Mouse (Mus musculus) heart, embryonic 14.5 days (tissue): Measurements from ENCODE around the gene Gbp4. TPM values are rescaled to one million over a fixed set of nuclear protein-coding genes. Genes with fewer than 3 reads are reported as not detected.
"Not testable (repeated sequence)": the region's sequence is repeated elsewhere in the genome, so short reads cannot be mapped to it uniquely, and the experiment has no call there.

Source experiments
- ATAC-seq: fragments of 200-750 bp; cut with Nextera tagmentation; 2 replicates; pipeline ENCODE4 v1.8.0; 2017; ENCODE audit warnings: low read depth, moderate TSS enrichment; ENCODE audit not compliant: insufficient number of reproducible peaks, insufficient read depth, low FRiP score
- H3K27ac ChIP-seq, 2 experiments: fragments of 200-500 bp in 1 of 2; fragments of 300-500 bp in 1 of 2; sonication (generic) in 1 of 2; replicated peaks in 1 of 2; 2 replicates each; pipeline ENCODE4 v1.5.1; 2012 to 2014; ENCODE audit warnings: low read depth in 2 of 2, low read length in 2 of 2, control low read depth in 1 of 2, mild to moderate bottlenecking in 1 of 2, mixed read lengths in 1 of 2; ENCODE audit not compliant: control insufficient read depth in 1 of 2, insufficient read depth in 1 of 2
- H3K27me3 ChIP-seq: fragments of 300-500 bp; sonication (generic); 2 replicates; pipeline ENCODE4 v1.6.1; 2014; ENCODE audit warnings: mild to moderate bottlenecking, low read length, control low read depth; ENCODE audit not compliant: control insufficient read depth, insufficient read depth
- H3K36me3 ChIP-seq: fragments of 300-500 bp; sonication (generic); 2 replicates; pipeline ENCODE4 v1.6.1; 2014; ENCODE audit warnings: mild to moderate bottlenecking, control low read depth, low read length, mixed read lengths; ENCODE audit not compliant: control insufficient read depth, insufficient read depth
- H3K4me1 ChIP-seq, 2 experiments: fragments of 200-500 bp in 1 of 2; fragments of 300-500 bp in 1 of 2; sonication (generic) in 1 of 2; 2 replicates each; pipeline ENCODE4 v1.6.1; 2012 to 2014; ENCODE audit warnings: low read length in 2 of 2, control low read depth in 1 of 2, mixed read lengths in 1 of 2; ENCODE audit not compliant: control insufficient read depth in 2 of 2, insufficient read depth in 2 of 2
- H3K4me2 ChIP-seq: fragments of 300-500 bp; sonication (generic); 2 replicates; pipeline ENCODE4 v1.6.1; 2014; ENCODE audit warnings: mild to moderate bottlenecking, low read length
- H3K4me3 ChIP-seq, 2 experiments: fragments of 200-500 bp in 1 of 2; fragments of 300-500 bp in 1 of 2; sonication (generic) in 1 of 2; 2 replicates each; pipeline ENCODE4 v1.5.1; 2012 to 2014; ENCODE audit warnings: low read length in 2 of 2, mild to moderate bottlenecking in 2 of 2, control low read depth in 1 of 2, low read depth in 1 of 2, moderate library complexity in 1 of 2; ENCODE audit not compliant: control insufficient read depth in 1 of 2, insufficient read depth in 1 of 2
- H3K9ac ChIP-seq: fragments of 300-500 bp; sonication (generic); 2 replicates; pipeline ENCODE4 v1.6.1; 2014; ENCODE audit warnings: mild to moderate bottlenecking, low read length
- H3K9me3 ChIP-seq: fragments of 300-500 bp; sonication (generic); 2 replicates; pipeline ENCODE4 v1.6.1; 2016; ENCODE audit warnings: low read length, control low read depth; ENCODE audit not compliant: control insufficient read depth
- WGBS: fragments of 180-500 bp; shearing (Covaris S2); extraction: QIAGEN DNeasy Blood & Tissue Kit; methylation state at CpG from one replicate; pipeline ENCODE4 v1.1.7; 2014; 5-methylcytosine and 5-hydroxymethylcytosine counted together
- polyA plus RNA-seq: library from polyadenylated mRNA; unstranded; fragments of >200 nt; fragmentation: Nextera tagmentation; extraction: Ambion mirVana; gene quantifications from 2 replicates; pipeline ENCODE4 v1.2.1, GENCODE M21; 2014

The Gbp4 gene
- polyA plus RNA-seq, result 5.3 and 6.2 TPM in 2 replicates

DNA sequence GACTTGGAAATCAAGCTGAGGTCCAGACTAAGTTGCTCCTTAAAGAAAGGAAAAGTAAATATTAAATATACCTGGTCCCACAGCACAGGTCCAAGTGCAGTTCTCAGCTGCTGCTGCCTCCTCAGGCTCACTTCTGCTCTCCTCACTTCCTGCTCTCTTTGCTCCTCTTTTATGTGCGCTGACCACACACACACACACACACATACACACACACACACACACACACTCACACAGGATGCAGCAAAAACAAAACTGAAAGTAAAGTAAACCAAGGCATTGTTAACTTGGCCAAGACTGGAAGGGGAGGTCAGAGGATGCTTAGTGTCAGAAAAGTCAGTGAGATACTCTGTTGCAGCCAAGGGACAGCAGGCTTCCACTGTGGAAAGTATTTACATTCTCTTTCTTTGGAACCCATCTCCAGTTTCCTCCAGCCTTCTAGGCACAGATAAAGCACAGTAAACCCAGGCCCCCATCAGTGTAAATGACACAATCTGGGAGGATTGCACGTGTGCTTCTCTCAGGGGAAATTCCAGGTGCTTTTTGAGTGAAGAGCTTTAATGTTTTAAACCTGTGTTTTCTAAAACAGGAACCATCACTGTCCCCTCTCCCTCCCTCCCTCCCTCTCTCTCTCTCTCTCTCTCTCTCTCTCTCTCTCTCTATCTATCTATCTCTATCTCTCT, at the start of gene Gbp4, which contains the start of the genes Gbp9 and Gbp8:
Gene Gbp4 (minus strand): TSS at position 178 of the 680 bp plus-strand sequence.
Gene Gbp9 (minus strand): TSS at position 131 of the 680 bp plus-strand sequence.
Gene Gbp8 (minus strand): TSS at position 132 of the 680 bp plus-strand sequence.
- H3K27me3 ChIP-seq, H3K9me3 ChIP-seq, H3K4me1 ChIP-seq, ATAC-seq, H3K36me3 ChIP-seq: not testable (repeated sequence)
- 21% methylated on average over 2 of the region's 2 CpGs for WGBS
- H3K9ac ChIP-seq, result 0 out of 2 replicates have a peak within 1 kb of the TSS, but pooled peaks have one; percentile 5
- H3K4me3 ChIP-seq, result peak within 1 kb of the TSS; percentile 4 to 16; a peak in 3 of 4 replicates
- peak within 1 kb of the TSS; percentile 29; the same call in 1 of the 2 replicates for H3K4me2 ChIP-seq
- peak within 1 kb of the TSS in 1 of 2 experiments; percentile 44; a peak in 1 of 4 replicates for H3K27ac ChIP-seq

DNA sequence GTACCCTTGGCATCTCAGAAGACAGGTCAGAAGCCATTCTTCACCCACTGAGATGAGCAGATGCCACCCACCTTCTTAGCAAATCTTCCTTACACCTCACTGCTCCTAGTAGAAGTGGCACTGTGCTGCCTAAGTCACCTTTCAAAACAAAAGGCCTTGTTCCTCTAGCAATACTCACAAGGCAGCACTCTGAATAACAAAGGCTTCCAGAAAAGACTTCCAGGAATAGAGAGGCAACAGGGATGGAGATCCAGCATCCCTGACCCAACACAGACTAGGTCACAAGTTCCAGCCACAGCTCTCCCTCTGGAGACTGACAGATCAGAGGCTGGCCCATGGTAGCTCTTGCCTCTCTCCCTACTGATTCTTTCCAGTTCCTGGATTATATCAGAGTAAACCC, 42.1 kb upstream of the Gbp4 start:
- Histone ChIP-seq H3K9me3 (no peaks in the 10 kb centered on the region), H3K9ac (no peak overlapping the region), H3K4me1 (no peaks in the 10 kb centered on the region), H3K27me3 (no peaks in the 10 kb centered on the region), H3K36me3 (no peaks in the 10 kb centered on the region), H3K4me3 (no peak overlapping the region), H3K27ac (no peak overlapping the region), H3K4me2 (no peak overlapping the region)
- ATAC-seq, result no peak

DNA sequence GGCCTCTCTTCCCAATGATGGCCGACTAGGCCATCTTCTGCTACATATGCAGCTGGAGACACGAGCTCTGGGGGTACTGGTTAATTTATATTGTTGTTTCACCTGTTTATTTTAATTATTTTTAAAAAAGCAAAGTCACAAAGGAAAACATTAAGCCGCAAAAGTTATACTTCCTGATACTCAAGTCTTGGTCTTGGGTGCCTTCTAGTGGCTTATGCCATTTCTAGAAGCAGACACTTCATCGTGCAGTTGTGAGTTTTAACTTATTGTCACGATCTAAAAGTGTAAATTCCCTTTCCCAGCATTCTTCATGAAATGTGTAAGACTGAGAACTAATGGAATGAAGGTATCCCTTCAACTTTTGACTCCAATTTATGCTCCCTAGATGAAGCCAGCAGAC, 17.2 kb upstream of the Gbp4 start:
- no peaks in the 10 kb centered on the region for H3K36me3 ChIP-seq
- no peak overlapping the region for H3K27ac ChIP-seq
- H3K4me3 ChIP-seq, result no peak overlapping the region
- H3K9ac ChIP-seq, result no peak overlapping the region
- no peak for ATAC-seq
- H3K27me3 ChIP-seq, result no peaks in the 10 kb centered on the region
- WGBS, result 73% methylated on average over 5 of the region's 5 CpGs
- H3K9me3 ChIP-seq, result no peaks in the 10 kb centered on the region
- H3K4me1 ChIP-seq, result no peaks in the 10 kb centered on the region
- no peak overlapping the region for H3K4me2 ChIP-seq

DNA sequence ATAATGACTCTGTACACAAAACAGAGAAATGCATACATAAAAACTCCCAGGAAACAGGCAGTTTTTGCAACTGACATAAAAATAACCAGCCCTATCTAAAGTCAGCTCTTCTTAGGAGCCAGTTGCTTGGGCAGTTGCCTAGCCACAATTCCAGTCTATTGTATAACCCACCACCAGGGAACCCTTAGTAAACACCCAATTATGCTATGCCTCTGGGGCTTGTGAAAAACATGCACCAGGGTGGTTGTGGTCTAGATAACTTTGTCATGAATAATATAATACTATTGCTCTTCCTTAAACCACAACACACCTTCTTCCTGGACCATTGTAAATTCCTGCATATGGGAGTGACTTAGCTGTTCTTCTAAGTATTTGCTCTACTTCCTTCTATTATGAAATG, 14.7 kb upstream of the Gbp4 start:
- Histone ChIP-seq H3K9ac (no peak overlapping the region), H3K4me3 (no peak overlapping the region), H3K27ac (no peak overlapping the region), H3K27me3 (no peaks in the 10 kb centered on the region), H3K4me1 (no peaks in the 10 kb centered on the region), H3K9me3 (no peaks in the 10 kb centered on the region), H3K36me3 (no peaks in the 10 kb centered on the region), H3K4me2 (no peak overlapping the region)
- ATAC-seq, result no peak

DNA sequence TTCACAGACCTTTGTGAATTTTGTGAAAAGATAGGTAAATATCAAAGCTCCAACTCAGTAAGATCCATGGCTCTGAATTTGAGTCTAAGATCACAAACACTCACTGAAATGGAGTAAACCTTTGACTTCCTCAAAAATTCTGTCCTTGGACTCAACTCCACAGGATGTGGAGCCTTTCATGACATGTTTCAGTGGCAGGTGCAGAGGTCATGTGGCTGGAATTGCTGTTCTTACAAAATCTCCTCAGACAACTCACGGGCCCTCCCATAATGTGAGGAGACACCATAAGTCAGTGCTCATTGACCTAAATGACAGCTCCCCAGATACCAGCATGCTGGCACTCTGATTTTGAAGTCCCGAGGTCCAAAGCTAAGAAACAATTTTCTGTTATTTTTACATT, 8.7 kb upstream of the Gbp4 start:
- 64% methylated on average over 2 of the region's 2 CpGs for WGBS
- not testable (repeated sequence) for ATAC-seq

DNA sequence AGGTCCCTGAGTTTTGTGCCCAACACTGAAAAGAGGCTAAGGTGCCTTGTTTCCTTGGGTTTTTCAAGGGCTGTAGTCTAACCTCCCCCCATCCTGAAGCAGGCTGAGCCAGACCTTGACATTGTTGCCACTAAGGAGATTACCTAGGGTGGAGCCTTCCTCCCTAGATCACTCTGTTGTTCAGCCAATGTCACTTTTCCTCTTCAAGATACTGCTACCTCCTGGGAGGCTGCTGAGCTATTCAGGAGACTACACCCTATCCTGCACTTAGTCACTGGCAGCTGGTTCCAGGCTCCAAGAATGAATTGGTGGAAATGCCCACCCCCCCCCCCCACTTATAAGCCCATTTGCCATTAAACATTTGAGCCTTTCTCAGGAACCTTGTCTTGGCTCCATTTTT, 7.1 kb upstream of the Gbp4 start:
- ATAC-seq, result peak; percentile 78; the same call in 1 of the 2 replicates
- no peaks in the 10 kb centered on the region for H3K9me3 ChIP-seq
- H3K4me3 ChIP-seq, result no peak overlapping the region
- H3K9ac ChIP-seq, result no peak overlapping the region
- peak overlapping the region; percentile 68 to 74 for H3K27ac ChIP-seq
- H3K27me3 ChIP-seq, result no peaks in the 10 kb centered on the region
- no peak overlapping the region for H3K4me2 ChIP-seq
- H3K4me1 ChIP-seq, result peaks cover 0 to 2% of the 10 kb centered on the region in 2 experiments; a peak in 1 of 4 replicates
- no peaks in the 10 kb centered on the region for H3K36me3 ChIP-seq

More for the DNA sequence above, 8.7 kb upstream of the Gbp4 start:
- H3K4me3 ChIP-seq, H3K27me3 ChIP-seq, H3K9me3 ChIP-seq, H3K4me1 ChIP-seq, H3K27ac ChIP-seq, H3K36me3 ChIP-seq, H3K4me2 ChIP-seq, H3K9ac ChIP-seq: not testable (repeated sequence)

DNA sequence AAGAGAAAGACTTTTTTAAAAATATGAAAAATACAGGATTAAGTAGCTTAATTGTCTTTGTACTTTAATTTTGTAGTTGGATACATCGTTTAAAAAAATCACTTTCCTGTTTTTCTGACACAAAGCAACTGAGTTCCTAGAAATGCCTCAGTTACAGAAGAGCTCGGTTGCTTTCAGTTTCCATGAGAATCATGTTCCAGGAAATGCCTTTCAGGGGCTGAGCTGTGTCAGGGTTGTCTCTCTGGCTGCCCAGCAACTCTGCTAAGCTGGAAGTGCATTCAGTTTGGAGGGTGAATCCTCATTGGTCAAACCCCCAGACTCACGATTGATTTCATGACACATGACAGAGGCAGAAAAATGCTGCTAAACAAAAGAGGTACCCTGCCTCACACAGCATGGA, 6.3 kb upstream of the Gbp4 start:
- H3K27ac ChIP-seq, result peak overlapping the region; percentile 68 to 72
- H3K4me3 ChIP-seq, H3K4me1 ChIP-seq, H3K27me3 ChIP-seq, H3K36me3 ChIP-seq, ATAC-seq, H3K9ac ChIP-seq, H3K9me3 ChIP-seq, H3K4me2 ChIP-seq: not testable (repeated sequence)
- WGBS, result 38% methylated on average over 3 of the region's 3 CpGs
